Mouse (Mus musculus) macrophage (primary cell): ENCODE data around the gene Srrm3. TPM values are rescaled to one million over a fixed set of nuclear protein-coding genes. Genes with fewer than 3 reads are reported as not detected.
A peak's percentile ranks its signal among the peaks of the same experiment; 100 is the strongest.

Experiments
- H3K27ac ChIP-seq: fragments of 350-480 bp; formaldehyde crosslinking; 2 replicates; pipeline ENCODE4 v1.9.0; 2021
- H3K36me3 ChIP-seq: fragments of 350-480 bp; formaldehyde crosslinking; 2 replicates; pipeline ENCODE4 v1.9.0; 2021; ENCODE audit errors: inconsistent target
- H3K4me3 ChIP-seq: fragments of 350-480 bp; formaldehyde crosslinking; 2 replicates; pipeline ENCODE4 v1.9.0; 2021; ENCODE audit errors: inconsistent target
- H3K79me2 ChIP-seq: fragments of 350-480 bp; formaldehyde crosslinking; 2 replicates; pipeline ENCODE4 v1.9.0; 2021; ENCODE audit errors: inconsistent target
- WGBS: methylation state at CpG from one replicate; pipeline ENCODE4 v1.1.7; 2026; ENCODE audit warnings: inconsistent platforms; ENCODE audit not compliant: missing documents; 5-methylcytosine and 5-hydroxymethylcytosine counted together
- polyA plus RNA-seq: library from polyadenylated mRNA; stranded (reverse); fragments of 250-400 nt; gene quantifications from 3 replicates; pipeline ENCODE4 v1.2.4, GENCODE M21; 2018; ENCODE audit warnings: inconsistent platforms

Gene Srrm3
- polyA plus RNA-seq, 1 experiment from 2014 or later = not detected

- Histone ChIP-seq H3K79me2 (peaks cover 3% of the 10 kb centered on the region; the same call in 1 of the 2 replicates), H3K4me3 (no peak overlapping the region), H3K27ac (no peak overlapping the region), H3K36me3 (no peaks in the 10 kb centered on the region)
- 85% methylated on average over 4 of the region's 4 CpGs for WGBS
Measured at GRCm38 (mm10) chr5:135899833-135900232, 93.1 kb downstream of the Srrm3 start.

DNA sequence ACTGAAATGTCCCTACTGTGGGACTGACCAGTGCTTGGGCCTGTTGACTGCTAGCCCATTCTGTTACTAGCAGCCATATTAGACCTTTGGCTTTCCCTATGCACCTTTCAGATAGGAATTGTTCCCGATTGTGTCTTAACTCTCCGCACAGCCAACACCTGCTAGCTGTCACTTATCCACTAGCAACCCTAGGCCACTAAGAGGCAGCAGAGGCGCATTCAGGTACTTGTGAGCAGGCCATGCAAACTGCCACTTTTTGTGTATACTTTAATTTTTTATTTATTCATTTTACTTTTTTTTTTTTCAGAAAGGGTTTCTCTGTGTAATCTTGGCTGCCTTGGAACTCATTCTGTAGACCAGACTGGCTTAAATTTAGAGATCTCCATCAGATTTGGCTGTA is 94.0 kb downstream of the Srrm3 start:
- Histone ChIP-seq H3K27ac (no peak overlapping the region), H3K36me3 (no peaks in the 10 kb centered on the region), H3K4me3 (no peak overlapping the region), H3K79me2 (peaks cover 11% of the 10 kb centered on the region; the same call in 1 of the 2 replicates)
- WGBS = 100% methylated on average over 3 of the region's 3 CpGs

- Histone ChIP-seq H3K79me2 (peaks cover 19% of the 10 kb centered on the region; the same call in 1 of the 2 replicates), H3K27ac (no peak overlapping the region), H3K36me3 (no peaks in the 10 kb centered on the region), H3K4me3 (no peak overlapping the region)
- 72% methylated on average over 6 of the region's 6 CpGs for WGBS
Measured at GRCm38 (mm10) chr5:135901354-135902095, 94.8 kb downstream of the Srrm3 start.

- WGBS = 76% methylated on average over 7 of the region's 7 CpGs
- H3K27ac ChIP-seq = no peak overlapping the region
- H3K36me3 ChIP-seq = 0 out of 2 replicates have a peak, but pooled peaks cover 1% of the 10 kb centered on the region
- H3K4me3 ChIP-seq = no peak overlapping the region
- peaks cover 34% of the 10 kb centered on the region for H3K79me2 ChIP-seq
Measured at GRCm38 (mm10) chr5:135903058-135903457, 96.4 kb downstream of the Srrm3 start.

DNA sequence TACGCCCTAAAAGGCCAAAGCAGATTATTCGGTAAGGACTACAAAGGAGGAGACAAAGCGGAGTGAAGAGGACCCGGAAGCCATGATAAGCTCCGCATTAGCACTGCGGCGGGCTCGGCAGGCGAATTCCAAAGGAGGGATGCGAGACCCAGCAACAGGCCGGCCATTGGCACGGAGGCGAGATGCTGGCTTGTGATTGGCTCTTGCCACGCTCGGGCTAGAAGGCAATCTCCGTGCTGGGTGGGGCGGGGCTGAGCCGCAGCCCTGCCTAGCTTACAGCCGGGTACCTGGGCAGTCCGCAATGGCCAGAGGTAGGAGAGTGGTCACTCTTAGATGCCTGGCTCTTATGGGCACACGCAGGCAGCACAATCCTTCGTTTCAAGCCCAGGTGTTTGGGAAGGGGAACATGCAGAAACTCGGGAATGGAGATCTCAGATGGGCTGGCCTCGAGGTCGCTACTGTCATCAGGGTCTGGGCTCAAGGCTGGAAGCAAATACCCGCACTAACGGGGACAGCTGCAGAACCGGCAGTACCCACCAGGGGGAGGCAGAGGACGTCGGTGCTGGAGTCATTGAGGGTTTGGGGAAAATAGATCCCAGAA is 97.0 kb downstream of the Srrm3 start:
- Histone ChIP-seq H3K27ac (no peak overlapping the region), H3K79me2 (peaks cover 40% of the 10 kb centered on the region), H3K36me3 (0 out of 2 replicates have a peak, but pooled peaks cover 6% of the 10 kb centered on the region), H3K4me3 (no peak overlapping the region)
- 18% methylated on average over 23 of the region's 30 CpGs for WGBS

- H3K79me2 ChIP-seq = peaks cover 46% of the 10 kb centered on the region
- no peak overlapping the region for H3K4me3 ChIP-seq
- WGBS = 81% methylated on average over 5 of the region's 5 CpGs
- 0 out of 2 replicates have a peak, but pooled peaks cover 6% of the 10 kb centered on the region for H3K36me3 ChIP-seq
- no peak overlapping the region for H3K27ac ChIP-seq
Measured at GRCm38 (mm10) chr5:135904259-135904658, 97.6 kb downstream of the Srrm3 start.

GRCm38 (mm10) chr5:135905320-135906225 is 98.9 kb downstream of the Srrm3 start:
- H3K27ac ChIP-seq = peak overlapping the region; percentile 72
- H3K79me2 ChIP-seq = peaks cover 59% of the 10 kb centered on the region
- WGBS = 47% methylated on average over 8 of the region's 8 CpGs
- H3K4me3 ChIP-seq = no peak overlapping the region
- H3K36me3 ChIP-seq = peaks cover 14% of the 10 kb centered on the region; the same call in 1 of the 2 replicates

DNA sequence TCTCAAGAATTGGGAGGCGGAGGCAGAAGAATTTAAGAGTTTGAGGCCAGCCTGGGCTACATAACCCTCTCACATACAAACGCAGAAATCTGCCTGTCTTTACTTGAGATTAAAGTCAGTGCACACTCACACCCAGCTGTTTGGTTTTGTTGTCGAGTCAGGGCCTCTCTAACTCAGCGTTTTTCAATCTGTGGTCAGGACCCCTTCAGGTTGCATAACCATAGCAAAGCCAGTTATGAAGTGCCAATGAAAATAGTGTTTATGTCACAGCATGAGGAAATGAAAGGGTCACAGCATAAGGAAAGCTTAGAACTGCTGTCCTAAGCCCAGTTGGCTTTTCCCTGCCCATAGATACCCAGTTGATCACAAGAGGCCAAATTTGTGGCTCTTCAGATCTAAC is 100.2 kb downstream of the Srrm3 start:
- peaks cover 72% of the 10 kb centered on the region for H3K79me2 ChIP-seq
- no peak overlapping the region for H3K4me3 ChIP-seq
- H3K27ac ChIP-seq = peak overlapping the region; percentile 72
- H3K36me3 ChIP-seq = peaks cover 22% of the 10 kb centered on the region; the same call in 1 of the 2 replicates
- 19% methylated on average over 4 of the region's 4 CpGs for WGBS

- peaks cover 22% of the 10 kb centered on the region; the same call in 1 of the 2 replicates for H3K36me3 ChIP-seq
- WGBS = 64% methylated on average over 13 of the region's 13 CpGs
Measured at GRCm38 (mm10) chr5:135907256-135907655, 100.6 kb downstream of the Srrm3 start.

GRCm38 (mm10) chr5:135908185-135908584 is 101.5 kb downstream of the Srrm3 start:
- H3K4me3 ChIP-seq = no peak overlapping the region
- H3K27ac ChIP-seq = peak overlapping the region; percentile 72
- 89% methylated on average over 12 of the region's 12 CpGs for WGBS
- peaks cover 85% of the 10 kb centered on the region for H3K79me2 ChIP-seq
- H3K36me3 ChIP-seq = peaks cover 22% of the 10 kb centered on the region; the same call in 1 of the 2 replicates

More at GRCm38 (mm10) chr5:135907256-135907655, 100.6 kb downstream of the Srrm3 start:
- Histone ChIP-seq H3K27ac (peak overlapping the region; percentile 72), H3K4me3 (no peak overlapping the region), H3K79me2 (peaks cover 76% of the 10 kb centered on the region)

DNA sequence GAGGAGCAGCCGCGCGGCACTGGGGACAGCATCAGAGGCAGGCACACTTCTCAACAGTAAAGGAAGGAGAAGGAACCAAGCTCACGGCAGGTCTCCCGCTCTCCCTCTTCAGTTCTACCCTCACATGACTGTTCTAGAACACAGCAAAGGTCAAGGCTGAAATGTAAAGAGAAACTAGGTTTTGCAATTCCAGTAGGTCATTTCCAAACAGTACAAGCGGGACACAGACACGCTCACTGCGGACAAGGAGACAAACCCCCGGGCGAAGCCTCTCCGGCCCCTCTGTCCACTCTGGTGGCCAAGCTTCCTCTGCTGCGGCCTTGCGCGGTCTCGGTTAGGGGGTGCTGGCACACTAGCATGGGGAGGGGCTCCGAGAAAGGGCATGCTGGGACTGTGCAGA is 102.3 kb downstream of the Srrm3 start:
- Histone ChIP-seq H3K36me3 (peaks cover 22% of the 10 kb centered on the region; the same call in 1 of the 2 replicates), H3K79me2 (peaks cover 93% of the 10 kb centered on the region), H3K27ac (peak overlapping the region; percentile 38), H3K4me3 (no peak overlapping the region)
- WGBS = 83% methylated on average over 11 of the region's 16 CpGs

DNA sequence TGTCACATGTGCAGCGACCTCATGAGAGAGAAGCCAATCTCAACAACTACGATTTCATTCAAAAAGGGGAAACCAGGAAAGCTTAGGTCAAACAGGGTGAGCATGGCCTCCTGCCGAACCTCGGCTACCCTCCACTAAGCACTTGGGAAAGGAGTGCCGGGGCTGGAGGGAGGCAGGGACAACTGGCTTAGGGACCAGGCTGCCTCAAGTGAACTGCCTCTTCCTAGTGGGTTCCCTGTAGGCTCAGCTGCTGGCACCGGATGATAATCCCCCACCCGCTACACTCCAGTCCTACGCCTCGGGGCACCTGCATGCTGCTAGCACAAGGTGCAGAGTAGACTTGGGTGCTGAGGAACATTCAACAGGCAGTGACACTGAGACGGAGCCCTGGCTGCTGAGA is 103.0 kb downstream of the Srrm3 start:
- H3K79me2 ChIP-seq = peaks cover 98% of the 10 kb centered on the region
- 70% methylated on average over 9 of the region's 10 CpGs for WGBS
- peak overlapping the region; percentile 38 for H3K27ac ChIP-seq
- H3K36me3 ChIP-seq = peaks cover 22% of the 10 kb centered on the region; the same call in 1 of the 2 replicates
- no peak overlapping the region for H3K4me3 ChIP-seq

GRCm38 (mm10) chr5:135910813-135911212 is 104.1 kb downstream of the Srrm3 start:
- no peak overlapping the region for H3K27ac ChIP-seq
- 95% methylated on average over 23 of the region's 25 CpGs for WGBS
- no peak overlapping the region for H3K4me3 ChIP-seq
- H3K79me2 ChIP-seq = peaks cover 99% of the 10 kb centered on the region
- peaks cover 22% of the 10 kb centered on the region; the same call in 1 of the 2 replicates for H3K36me3 ChIP-seq

DNA sequence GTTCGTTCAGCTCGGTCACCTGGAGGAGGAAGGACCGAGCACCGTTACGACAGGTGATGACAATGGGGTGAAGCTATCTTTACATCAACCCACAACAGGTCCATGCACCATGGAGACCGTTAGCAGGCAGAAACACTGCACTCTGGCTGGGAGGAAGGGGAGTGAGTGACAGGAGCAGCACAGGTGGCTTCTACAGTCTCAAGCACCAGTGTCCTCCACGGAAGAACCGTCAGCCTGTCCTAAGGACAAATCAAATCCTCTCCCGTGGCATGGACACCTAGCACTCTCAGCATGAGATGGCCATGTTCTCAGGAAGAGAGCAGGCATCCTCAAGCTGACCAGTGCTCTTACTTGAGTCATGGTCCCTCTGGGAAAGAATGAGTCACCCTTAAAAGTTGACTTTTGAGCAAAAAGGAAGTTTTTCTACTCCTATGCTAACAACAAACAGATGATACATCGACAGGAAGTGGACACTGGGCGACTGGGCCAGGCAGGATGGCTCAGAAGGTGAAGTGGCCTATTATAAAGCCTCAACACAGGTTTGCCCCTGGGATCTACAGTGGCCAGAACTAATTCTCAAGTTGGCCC is 105.0 kb downstream of the Srrm3 start:
- Histone ChIP-seq H3K79me2 (peaks cover 99% of the 10 kb centered on the region), H3K36me3 (peaks cover 24% of the 10 kb centered on the region; the same call in 1 of the 2 replicates), H3K27ac (peak overlapping the region; percentile 77), H3K4me3 (no peak overlapping the region)
- 66% methylated on average over 11 of the region's 11 CpGs for WGBS
